ENCODE assay signal across 8 mouse cellular contexts in genomic region chr11:78792055-78792454, GRCm38 (mm10). TPM values are rescaled to one million over a fixed set of nuclear protein-coding genes. Genes with fewer than 3 reads are reported as not detected.
A peak's percentile ranks its signal among the peaks of the same experiment; 100 is the strongest.
DNase-seq lines count a peak whose midpoint lies in the region; ATAC-seq and TF ChIP-seq lines count a peak whose summit lies in the region.
"Had no signal": no experiment of that assay in that cellular context is flagged by ENCODE, and none has a peak within 500 bp of the region (broad histone marks: within the 10 kb centered on the region; RNA-seq: fewer than 3 reads in every experiment).

No protein-coding gene starts in this region.

- no peak overlapping the region for H3K4me3 ChIP-seq in layer of hippocampus, adult 2 months
- H3K4me3 ChIP-seq in bone marrow, adult 2 months (replicated peaks; ENCODE audit: control insufficient read depth, low read depth, low read length) = peak overlapping the region; percentile 12
- no peak overlapping the region for H3K4me3 ChIP-seq in embryonic facial prominence, embryonic 15.5 days (replicated peaks)
- peak overlapping the region; percentile 8; the same call in 1 of the 2 replicates for H3K4me3 ChIP-seq in macrophage (ENCODE audit: inconsistent target)

- 0 out of 2 replicates have a peak overlapping the region, but pooled peaks have one; percentile 21 for H3K4me2 ChIP-seq in embryonic facial prominence, embryonic 15.5 days (replicated peaks)

- no peak for TF ChIP-seq POLR2A in bone marrow, adult 2 months (IDR thresholded peaks at IDR 0.05; ENCODE audit: borderline replicate concordance, control insufficient read depth, low read depth, low read length)

- no peaks in the 10 kb centered on the region for H3K9me3 ChIP-seq in embryonic facial prominence, embryonic 15.5 days (replicated peaks)

- 16% methylated on average over 5 of the region's 5 CpGs for WGBS in bone marrow, adult 2 months
- WGBS in embryonic facial prominence, embryonic 15.5 days = 51% methylated on average over 5 of the region's 5 CpGs
- 30% methylated on average over 5 of the region's 5 CpGs for WGBS in macrophage (ENCODE audit: missing documents)

- H3K79me2 ChIP-seq in macrophage (ENCODE audit: inconsistent target) = no peaks in the 10 kb centered on the region

- H3K36me3 ChIP-seq in embryonic facial prominence, embryonic 15.5 days = no peaks in the 10 kb centered on the region
- no peaks in the 10 kb centered on the region for H3K36me3 ChIP-seq in macrophage (ENCODE audit: inconsistent target)

- no peak for ATAC-seq in embryonic facial prominence, embryonic 15.5 days (ENCODE audit: insufficient number of reproducible peaks, low FRiP score, low TSS enrichment, low read depth)
- ATAC-seq: Patski had no signal

- H3K27ac ChIP-seq in layer of hippocampus, adult 2 months = peak overlapping the region; percentile 53; the same call in 1 of the 2 replicates
- H3K27ac ChIP-seq in bone marrow, adult 2 months (ENCODE audit: control insufficient read depth, insufficient read depth, low read depth, low read length, poor library complexity) = peak overlapping the region; percentile 19; the same call in 1 of the 2 replicates
- peak overlapping the region; percentile 22; the same call in 1 of the 2 replicates for H3K27ac ChIP-seq in embryonic facial prominence, embryonic 15.5 days (replicated peaks)
- peak overlapping the region; percentile 21; the same call in 1 of the 2 replicates for H3K27ac ChIP-seq in macrophage

- H3K4me1 ChIP-seq in bone marrow, adult 2 months (ENCODE audit: control insufficient read depth, insufficient read depth, low read length) = no peaks in the 10 kb centered on the region; the same call in 1 of the 2 replicates
- peaks cover 13% of the 10 kb centered on the region for H3K4me1 ChIP-seq in embryonic facial prominence, embryonic 15.5 days

- TF ChIP-seq CTCF in layer of hippocampus, adult 2 months (conservative IDR thresholded peaks at IDR 0.05) = no peak
- no peak for TF ChIP-seq CTCF in bone marrow, adult 2 months (IDR thresholded peaks at IDR 0.05; ENCODE audit: control insufficient read depth, insufficient read depth, low read length)

- no peaks in the 10 kb centered on the region for H3K27me3 ChIP-seq in embryonic facial prominence, embryonic 15.5 days

- DNase-seq in layer of hippocampus, adult 2 months (ENCODE audit: low spot score in 2 of 2) = no peak
- no peak for DNase-seq in layer of hippocampus, postnatal 14 days (ENCODE audit: low spot score in 2 of 2)
- DNase-seq in natural killer cell, adult 2 months (ENCODE audit: low spot score in 2 of 2) = no peak
- DNase-seq in frontal cortex, postnatal 10 days (ENCODE audit: low spot score in 2 of 2) = no peak

- H3K9ac ChIP-seq in embryonic facial prominence, embryonic 15.5 days = no peak overlapping the region

RNA-seq across cellular contexts. Expression of gene Lyrm9, which starts 34.3 kb away (rescaled TPM):
- total RNA-seq in layer of hippocampus, adult 2 months (2021) = 10 to 100 TPM; 20.6 to 22.0 TPM
- 10 to 100 TPM; 19.4 to 22.0 TPM for total RNA-seq in layer of hippocampus, postnatal 14 days (2021)
- polyA plus RNA-seq in bone marrow, adult 2 months (2011; ENCODE audit: insufficient read depth, insufficient read length, low replicate concordance, missing spikeins) = 19.0 and 27.0 TPM in 2 replicates
- 10.7 and 12.5 TPM in 2 replicates for polyA plus RNA-seq in embryonic facial prominence, embryonic 15.5 days (2015; fragmentation: Nextera tagmentation; extraction: Ambion mirVana)
- 10 to 100 TPM in 6 of 26 experiments, 1 to 10 TPM in 17, under 1 TPM in 3; 0.50 to 18.2 (median 6.6) TPM for total RNA-seq in macrophage (2018; cell fraction: chromatin; rRNA removed)
- total RNA-seq in macrophage (2018; cell fraction: cytosol; rRNA removed) = 1 to 10 TPM in 25 of 26 experiments, under 1 TPM in 1; 0.94 to 7.3 (median 4.0) TPM
- total RNA-seq in macrophage (2018; cell fraction: nucleus; rRNA removed) = 10 to 100 TPM in 3 of 26 experiments, 1 to 10 TPM in 22, under 1 TPM in 1; 0.63 to 16.6 (median 4.7) TPM
- polyA plus RNA-seq in macrophage (2018) = 5.5 to 12.6 TPM (median 11.4 TPM) in 3 replicates

RNA-seq across cellular contexts. Expression of gene Ccnq, which starts 40.5 kb away (rescaled TPM):
- 10 to 100 TPM; 20.0 to 20.7 TPM for total RNA-seq in layer of hippocampus, adult 2 months (2021)
- 10 to 100 TPM; 17.4 to 18.4 TPM for total RNA-seq in layer of hippocampus, postnatal 14 days (2021)
- polyA plus RNA-seq in bone marrow, adult 2 months (2011; ENCODE audit: insufficient read depth, insufficient read length, low replicate concordance, missing spikeins) = 11.2 and 11.7 TPM in 2 replicates
- polyA plus RNA-seq in embryonic facial prominence, embryonic 15.5 days (2015; fragmentation: Nextera tagmentation; extraction: Ambion mirVana) = 39.8 and 41.9 TPM in 2 replicates
- 10 to 100 TPM in 1 of 26 experiments, 1 to 10 TPM in 19, under 1 TPM in 3, not detected in 3; 0.70 to 10.8 (median 2.6) TPM for total RNA-seq in macrophage (2018; cell fraction: chromatin; rRNA removed)
- 10 to 100 TPM in 16 of 26 experiments, 1 to 10 TPM in 10; 4.2 to 17.3 (median 11.6) TPM for total RNA-seq in macrophage (2018; cell fraction: cytosol; rRNA removed)
- total RNA-seq in macrophage (2018; cell fraction: nucleus; rRNA removed) = 10 to 100 TPM in 9 of 26 experiments, 1 to 10 TPM in 17; 1.1 to 16.4 (median 5.7) TPM
- polyA plus RNA-seq in macrophage (2018) = 9.6 to 19.0 TPM (median 16.3 TPM) in 3 replicates

Comparison
In these comparisons a context has a peak if more than half of its experiments do, and no peak if none do; other contexts are left out.
1. H3K4me3 ChIP-seq: peak in bone marrow, adult 2 months (single experiment) and macrophage (single experiment); none in layer of hippocampus, adult 2 months (single experiment) and embryonic facial prominence, embryonic 15.5 days (single experiment).
2. Peak in every context shown above with its lines, with median percentiles within 50 percentile points of each other: H3K27ac ChIP-seq.